Mouse (Mus musculus) heart, embryonic 14.5 days (tissue): ENCODE results near the gene Trem1. TPM values are rescaled to one million over a fixed set of nuclear protein-coding genes. Genes with fewer than 3 reads are reported as not detected.

Experiments
- polyA plus RNA-seq: library from polyadenylated mRNA; unstranded; fragments of >200 nt; fragmentation: Nextera tagmentation; extraction: Ambion mirVana; gene quantifications from 2 replicates; pipeline ENCODE4 v1.2.1, GENCODE M21; 2014

The Trem1 gene
- polyA plus RNA-seq, 1 experiment from 2014 or later = 0.11 TPM

Other genes starting within 250 kb of the Trem1 start
- gene 1700122O11Rik, start 194.5 kb upstream of the Trem1 start, polyA plus RNA-seq = not detected in 2 replicates
- not detected in 2 replicates for gene 1700067P10Rik, start 143.4 kb upstream of the Trem1 start, polyA plus RNA-seq
- not detected in 2 replicates for gene 9830107B12Rik, start 86.5 kb upstream of the Trem1 start, polyA plus RNA-seq
- gene A530064D06Rik, start 65.5 kb upstream of the Trem1 start, polyA plus RNA-seq = not detected in 2 replicates
- not detected in 2 replicates for gene Trem3, start 15.0 kb downstream of the Trem1 start, polyA plus RNA-seq
- gene Treml4, start 31.5 kb downstream of the Trem1 start, polyA plus RNA-seq = 0.53 and 0.63 TPM in 2 replicates
- 0.09 and 0.11 TPM in 2 replicates for gene Treml2, start 66.7 kb downstream of the Trem1 start, polyA plus RNA-seq
- 0.09 and 0.30 TPM in 2 replicates for gene B430306N03Rik, start 83.4 kb downstream of the Trem1 start, polyA plus RNA-seq
- gene Trem2, start 113.6 kb downstream of the Trem1 start, polyA plus RNA-seq = 3.4 and 4.8 TPM in 2 replicates
- 1.0 and 2.4 TPM in 2 replicates for gene Treml1, start 127.1 kb downstream of the Trem1 start, polyA plus RNA-seq
- 13.5 and 16.2 TPM in 2 replicates for gene Nfya, start 177.1 kb downstream of the Trem1 start, polyA plus RNA-seq
- 42.6 and 46.4 TPM in 2 replicates for gene Oard1, start 177.2 kb downstream of the Trem1 start, polyA plus RNA-seq
- gene Apobec2, start 200.2 kb downstream of the Trem1 start, polyA plus RNA-seq = 233 and 243 TPM in 2 replicates
- gene Tspo2, start 218.8 kb downstream of the Trem1 start, polyA plus RNA-seq = 3.6 and 5.0 TPM in 2 replicates
- 0.43 TPM in 1 of 2 replicates, not detected in the other for gene Unc5cl, start 222.1 kb downstream of the Trem1 start, polyA plus RNA-seq